Mouse (Mus musculus) thymus, adult 2 months (tissue): Measurements from ENCODE around the gene Col28a1. TPM values are rescaled to one million over a fixed set of nuclear protein-coding genes. Genes with fewer than 3 reads are reported as not detected.
A peak's percentile ranks its signal among the peaks of the same experiment; 100 is the strongest.
"Not testable (repeated sequence)": the region's sequence is repeated elsewhere in the genome, so short reads cannot be mapped to it uniquely, and the experiment has no call there.

ENCODE experiments used
- DNase-seq: peaks from one replicate; pipeline ENCODE4 v3.0.0; 2021
- H3K27ac ChIP-seq: fragments of 200-500 bp; 2 replicates; pipeline ENCODE4 v1.5.1; 2012; ENCODE audit warnings: low read length, control low read depth; ENCODE audit not compliant: control insufficient read depth, insufficient read depth
- H3K27me3 ChIP-seq: fragments of 200-500 bp; 2 replicates; pipeline ENCODE4 v1.6.1; 2012; ENCODE audit warnings: mild to moderate bottlenecking, low read length, moderate library complexity, mixed read lengths; ENCODE audit not compliant: control insufficient read depth, insufficient read depth
- H3K36me3 ChIP-seq: fragments of 200-500 bp; 2 replicates; pipeline ENCODE4 v1.6.1; 2012; ENCODE audit warnings: mild to moderate bottlenecking, low read length, moderate library complexity; ENCODE audit not compliant: control insufficient read depth, insufficient read depth
- H3K4me1 ChIP-seq: fragments of 200-500 bp; replicated peaks from 2 replicates; pipeline ENCODE4 v1.6.1; 2012; ENCODE audit warnings: low read length; ENCODE audit not compliant: control insufficient read depth, insufficient read depth
- H3K4me3 ChIP-seq: fragments of 200-500 bp; 2 replicates; pipeline ENCODE4 v1.5.1; 2012; ENCODE audit warnings: mild to moderate bottlenecking, low read length, control low read depth, moderate library complexity; ENCODE audit not compliant: control insufficient read depth, insufficient read depth
- CTCF ChIP-seq: fragments of 200-500 bp; IDR thresholded peaks from 2 replicates; pipeline ENCODE4 v1.5.1; 2012; ENCODE audit warnings: mild to moderate bottlenecking, control low read depth, low read length, moderate library complexity, borderline replicate concordance; ENCODE audit not compliant: control insufficient read depth, poor library complexity, insufficient read depth; ENCODE audit errors: extremely low read depth
- POLR2A ChIP-seq: fragments of 200-500 bp; IDR thresholded peaks from 2 replicates; pipeline ENCODE4 v1.6.1; 2012; ENCODE audit warnings: mild to moderate bottlenecking, low read length, control low read depth, moderate library complexity; ENCODE audit not compliant: control insufficient read depth, poor library complexity, insufficient read depth; ENCODE audit errors: extremely low read depth
- WGBS: fragments of 180-500 bp; shearing (Covaris S2); methylation state at CpG from one replicate; pipeline ENCODE4 v1.1.7; 2018; 5-methylcytosine and 5-hydroxymethylcytosine counted together
- polyA plus RNA-seq: library from polyadenylated mRNA; depleted of rRNA; stranded (reverse); fragments of >200 nt; gene quantifications from 2 replicates; pipeline ENCODE4 v1.2.3, GENCODE M21; 2012

The Col28a1 gene
- polyA plus RNA-seq, 1 experiment, result 0.07 TPM

GRCm38 (mm10) chr6:7994736-7995135 is 197.7 kb downstream of the Col28a1 start:
- Histone ChIP-seq H3K27me3 (no peaks in the 10 kb centered on the region), H3K4me3 (no peak overlapping the region), H3K36me3 (no peaks in the 10 kb centered on the region), H3K27ac (no peak overlapping the region), H3K4me1 (no peaks in the 10 kb centered on the region)
- TF ChIP-seq POLR2A (no peak), CTCF (no peak)
- 93% methylated on average over 4 of the region's 4 CpGs for WGBS
- DNase-seq, result no peak

- TF ChIP-seq CTCF (no peak), POLR2A (no peak)
- Histone ChIP-seq H3K4me3 (no peak overlapping the region), H3K27me3 (no peaks in the 10 kb centered on the region), H3K36me3 (no peaks in the 10 kb centered on the region), H3K27ac (no peak overlapping the region), H3K4me1 (no peaks in the 10 kb centered on the region)
- peak; percentile 81 for DNase-seq
- 18% methylated on average over 7 of the region's 7 CpGs for WGBS
These were observed 208.8 kb downstream of the Col28a1 start for GRCm38 (mm10) chr6:7983646-7983979.

DNA sequence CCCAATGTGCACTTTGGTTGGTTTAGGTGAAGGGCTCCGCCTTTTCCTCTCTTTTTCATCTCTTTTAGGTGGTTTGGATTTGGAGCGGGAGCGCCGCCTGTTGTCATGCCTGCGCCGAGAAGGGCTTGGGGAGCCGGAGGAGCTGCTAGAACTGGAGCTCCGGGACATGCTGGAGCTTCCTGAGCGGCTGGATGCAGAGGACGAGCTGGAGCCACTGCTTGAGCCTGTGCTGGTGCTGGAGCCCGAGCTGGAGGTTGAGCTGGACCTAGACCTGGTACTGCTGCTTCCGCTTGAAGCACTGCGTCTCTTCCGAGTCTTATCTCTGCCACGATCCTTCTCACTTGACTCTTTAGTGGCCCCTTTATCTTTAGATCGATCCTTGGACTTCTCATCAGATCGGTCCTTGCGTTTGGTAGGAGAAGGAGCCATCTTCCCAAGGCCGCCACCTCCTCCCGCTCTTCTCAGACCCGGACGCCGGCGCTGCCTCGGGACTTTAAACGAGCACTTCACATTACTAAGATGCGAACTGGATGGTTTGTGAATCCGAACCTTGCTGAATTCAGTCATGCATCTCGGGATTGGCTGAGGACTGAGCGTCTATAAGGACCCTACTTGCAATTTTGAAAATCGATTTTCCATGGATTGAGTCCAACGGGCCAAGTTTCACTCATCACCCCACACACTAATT is 209.3 kb downstream of the Col28a1 start:
- H3K4me3 ChIP-seq, result peak overlapping the region; percentile 7; the same call in 1 of the 2 replicates
- 50% methylated on average over 32 of the region's 32 CpGs for WGBS
- not testable (repeated sequence) for H3K4me1 ChIP-seq, H3K36me3 ChIP-seq, H3K27me3 ChIP-seq, DNase-seq, H3K27ac ChIP-seq

GRCm38 (mm10) chr6:7971020-7971760 is 221.2 kb downstream of the Col28a1 start:
- DNase-seq, result no peak
- H3K36me3 ChIP-seq, result no peaks in the 10 kb centered on the region
- TF ChIP-seq CTCF (no peak), POLR2A (no peak)
- no peaks in the 10 kb centered on the region for H3K27me3 ChIP-seq
- no peak overlapping the region for H3K4me3 ChIP-seq
- H3K27ac ChIP-seq, result no peak overlapping the region
- WGBS, result 87% methylated on average over 5 of the region's 5 CpGs
- no peaks in the 10 kb centered on the region for H3K4me1 ChIP-seq

DNA sequence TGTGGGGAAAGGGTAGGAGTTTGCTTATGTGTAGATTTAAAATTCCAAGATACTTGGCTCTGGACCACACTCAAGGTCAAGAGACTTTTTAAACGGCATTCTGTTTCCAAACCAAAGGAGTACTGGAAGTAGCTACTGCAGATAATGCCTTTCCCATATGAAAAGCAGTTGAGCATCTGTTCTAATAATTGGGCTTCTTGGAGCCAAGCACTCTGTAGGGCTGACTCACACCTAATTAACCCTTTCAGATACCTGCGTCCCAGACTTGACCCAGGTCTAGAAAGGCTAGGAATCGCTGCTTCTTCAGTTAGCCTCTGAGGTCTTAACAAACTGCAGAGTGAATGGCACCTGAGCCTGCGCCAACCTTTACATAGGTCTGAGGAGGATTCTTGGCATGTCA is 223.0 kb downstream of the Col28a1 start:
- H3K27ac ChIP-seq, result no peak overlapping the region
- no peaks in the 10 kb centered on the region for H3K27me3 ChIP-seq
- H3K4me1 ChIP-seq, result no peaks in the 10 kb centered on the region
- 96% methylated on average over 4 of the region's 4 CpGs for WGBS
- no peaks in the 10 kb centered on the region for H3K36me3 ChIP-seq
- H3K4me3 ChIP-seq, result no peak overlapping the region
- TF ChIP-seq CTCF, result no peak
- TF ChIP-seq POLR2A, result no peak
- no peak for DNase-seq

DNA sequence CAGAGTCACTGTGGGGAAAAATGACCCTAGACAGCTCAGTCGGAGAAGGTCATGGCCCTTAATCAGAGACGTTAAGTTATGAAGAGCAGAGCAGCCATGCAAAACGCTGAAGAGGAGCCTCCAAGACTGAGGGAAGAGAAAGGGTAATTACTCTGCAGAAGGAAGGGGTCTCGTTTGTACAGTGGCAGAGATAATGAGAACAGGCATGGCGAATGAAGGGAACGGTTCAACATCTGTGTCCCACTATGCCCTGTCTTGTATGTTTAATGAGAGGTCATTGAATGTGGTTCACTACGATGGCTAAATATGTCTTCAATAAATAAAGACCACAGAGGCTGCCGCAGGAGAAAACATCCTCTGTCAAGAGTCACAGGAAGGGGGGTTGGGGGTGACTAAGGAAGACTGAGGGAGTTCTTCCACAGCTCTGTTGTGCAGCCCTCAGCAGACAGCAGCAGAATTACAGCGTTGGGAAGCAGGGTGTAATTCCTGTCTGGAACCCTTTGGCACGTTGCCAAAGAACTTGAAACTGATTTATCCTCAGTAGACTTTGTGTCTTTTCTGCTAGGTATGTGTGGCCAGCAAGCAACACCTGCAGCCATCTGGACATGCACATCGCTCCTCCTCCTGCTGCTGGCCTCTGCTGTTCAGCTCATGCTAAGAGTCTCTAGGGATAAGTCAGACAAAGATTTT is 226.4 kb downstream of the Col28a1 start:
- no peak for DNase-seq
- Histone ChIP-seq H3K27me3 (no peaks in the 10 kb centered on the region), H3K36me3 (no peaks in the 10 kb centered on the region), H3K4me1 (no peaks in the 10 kb centered on the region; the same call in 1 of the 2 replicates), H3K27ac (no peak overlapping the region), H3K4me3 (no peak overlapping the region)
- TF ChIP-seq POLR2A (no peak), CTCF (no peak)
- WGBS, result 90% methylated on average over 11 of the region's 11 CpGs
